Mouse (Mus musculus) brown adipose tissue, adult 24 weeks (tissue): ENCODE measurements around the gene Plpp4. TPM values are rescaled to one million over a fixed set of nuclear protein-coding genes. Genes with fewer than 3 reads are reported as not detected.

Experiments
- H3K27ac ChIP-seq: fragments of 200-500 bp; replicated peaks from 2 replicates; pipeline ENCODE4 v1.5.1; 2012; ENCODE audit warnings: low read depth, mild to moderate bottlenecking, low read length
- H3K4me1 ChIP-seq: fragments of 200-500 bp; 2 replicates; pipeline ENCODE4 v1.6.1; 2012; ENCODE audit warnings: low read length, mixed read lengths; ENCODE audit not compliant: control insufficient read depth, insufficient read depth, insufficient read length
- H3K4me3 ChIP-seq: fragments of 200-500 bp; 2 replicates; pipeline ENCODE4 v1.5.1; 2012; ENCODE audit warnings: low read depth, mild to moderate bottlenecking, low read length, moderate library complexity; ENCODE audit not compliant: insufficient read depth
- polyA plus RNA-seq: library from polyadenylated mRNA; stranded (reverse); fragments of >200 nt; gene quantifications from 2 replicates; pipeline ENCODE4 v1.2.4, GENCODE M21; 2012; ENCODE audit not compliant: missing spikeins, insufficient read depth, insufficient read length

The Plpp4 gene
- polyA plus RNA-seq, 1 experiment = not detected

DNA sequence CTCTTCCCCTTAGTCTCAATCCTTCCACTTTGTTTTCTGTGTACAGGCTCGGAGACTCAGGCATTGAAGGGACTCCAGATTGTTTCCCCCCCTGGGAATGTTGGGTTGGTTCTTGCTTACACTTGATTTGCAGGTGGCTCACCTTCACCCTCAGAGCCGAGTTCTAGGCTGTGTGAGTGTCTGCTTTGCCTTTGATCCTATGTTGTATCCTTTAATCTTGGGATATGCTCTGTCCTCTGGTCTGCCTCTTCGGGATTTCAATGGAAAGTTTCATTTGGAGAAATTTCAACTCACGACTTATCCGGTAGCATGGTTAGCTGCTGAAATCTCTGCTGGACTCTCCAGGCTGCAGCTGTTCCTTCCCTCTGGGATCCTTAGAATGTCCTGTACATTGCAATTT is 17.9 kb downstream of the Plpp4 start:
- H3K4me1 ChIP-seq = no peaks in the 10 kb centered on the region
- no peak overlapping the region for H3K4me3 ChIP-seq
- H3K27ac ChIP-seq = no peak overlapping the region

DNA sequence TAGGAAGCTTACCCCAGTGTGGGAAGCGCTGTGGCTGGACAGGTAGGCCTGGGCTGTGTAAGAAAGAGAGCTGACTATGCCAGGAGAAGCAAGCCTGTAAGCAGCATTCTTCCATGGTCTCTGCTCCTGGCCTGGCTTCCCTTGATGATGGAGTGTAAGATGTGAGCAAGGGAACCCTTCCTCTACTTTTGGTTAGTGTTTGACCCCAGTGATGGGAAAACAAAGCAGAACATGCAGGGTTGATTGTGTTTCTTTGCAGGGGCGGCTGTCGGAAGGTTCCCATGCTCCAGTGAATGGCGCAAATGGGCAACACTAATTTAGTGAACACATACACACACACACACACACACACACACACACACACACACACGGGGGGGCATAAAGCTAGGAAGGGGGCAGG is 20.9 kb downstream of the Plpp4 start:
- no peaks in the 10 kb centered on the region for H3K4me1 ChIP-seq
- H3K27ac ChIP-seq = no peak overlapping the region
- H3K4me3 ChIP-seq = no peak overlapping the region

DNA sequence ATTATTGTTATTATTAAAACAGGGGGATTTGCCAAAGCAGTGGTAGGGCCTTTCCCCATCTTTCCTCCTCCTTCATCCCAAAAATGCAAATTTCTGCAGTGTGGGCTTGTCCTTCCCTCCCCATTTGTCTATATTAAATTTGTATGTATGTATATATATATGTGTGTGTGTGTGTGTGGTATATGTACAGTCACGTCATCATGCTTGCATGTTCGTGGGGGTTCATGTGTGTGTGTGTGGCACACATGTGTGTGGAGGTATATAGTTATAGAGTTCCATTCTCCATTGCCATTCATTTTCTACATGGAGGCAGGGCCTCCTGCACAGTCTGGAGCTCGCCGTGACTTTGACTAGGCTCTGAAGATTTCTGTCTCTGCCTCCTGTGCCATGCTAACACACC is 22.0 kb downstream of the Plpp4 start:
- H3K4me3 ChIP-seq = no peak overlapping the region
- H3K27ac ChIP-seq = no peak overlapping the region
- no peaks in the 10 kb centered on the region for H3K4me1 ChIP-seq

- Histone ChIP-seq H3K4me1 (no peaks in the 10 kb centered on the region), H3K4me3 (no peak overlapping the region), H3K27ac (no peak overlapping the region)
Observed at GRCm38 (mm10) chr7:129279261-129279660, 22.4 kb downstream of the Plpp4 start.

- no peak overlapping the region for H3K27ac ChIP-seq
- no peaks in the 10 kb centered on the region for H3K4me1 ChIP-seq
- no peak overlapping the region for H3K4me3 ChIP-seq
Observed at GRCm38 (mm10) chr7:129281966-129282365, 25.1 kb downstream of the Plpp4 start.

DNA sequence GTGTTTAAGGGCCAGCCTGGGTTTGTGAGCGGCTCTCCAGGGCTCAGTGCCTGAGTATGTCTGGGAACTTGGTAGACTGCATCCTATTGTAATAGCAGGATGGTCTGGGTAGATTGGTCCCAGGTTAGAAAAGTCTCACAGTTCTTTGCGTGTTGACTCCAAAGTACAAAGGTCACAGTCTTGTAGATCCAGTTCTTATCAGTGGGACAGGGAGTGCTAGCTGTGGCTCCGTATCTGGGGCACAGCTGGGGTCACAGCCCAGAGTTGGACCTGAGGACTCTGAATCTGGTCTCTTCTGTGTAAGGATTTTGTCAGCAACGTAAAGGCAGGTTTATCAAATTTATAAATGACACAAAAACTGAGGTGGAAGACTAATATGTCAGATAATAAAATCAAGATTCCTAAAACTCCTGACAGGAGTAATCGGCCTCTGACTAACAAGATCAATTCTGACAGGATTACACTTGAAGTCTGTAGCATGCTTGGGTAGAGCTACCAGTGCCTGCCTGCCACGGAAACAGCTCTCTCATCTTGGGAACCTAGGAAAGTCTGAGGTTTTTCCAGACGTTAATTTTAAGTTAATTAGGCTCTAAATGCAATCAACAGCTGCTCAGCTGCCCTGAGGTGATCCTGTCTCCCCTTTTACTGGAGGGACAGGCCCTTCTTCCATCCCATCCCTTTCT is 28.5 kb downstream of the Plpp4 start:
- H3K27ac ChIP-seq = no peak overlapping the region
- H3K4me1 ChIP-seq = no peaks in the 10 kb centered on the region
- no peak overlapping the region for H3K4me3 ChIP-seq

- H3K27ac ChIP-seq = no peak overlapping the region
- no peaks in the 10 kb centered on the region for H3K4me1 ChIP-seq
- H3K4me3 ChIP-seq = no peak overlapping the region
Observed at GRCm38 (mm10) chr7:129293211-129293610, 36.4 kb downstream of the Plpp4 start.

DNA sequence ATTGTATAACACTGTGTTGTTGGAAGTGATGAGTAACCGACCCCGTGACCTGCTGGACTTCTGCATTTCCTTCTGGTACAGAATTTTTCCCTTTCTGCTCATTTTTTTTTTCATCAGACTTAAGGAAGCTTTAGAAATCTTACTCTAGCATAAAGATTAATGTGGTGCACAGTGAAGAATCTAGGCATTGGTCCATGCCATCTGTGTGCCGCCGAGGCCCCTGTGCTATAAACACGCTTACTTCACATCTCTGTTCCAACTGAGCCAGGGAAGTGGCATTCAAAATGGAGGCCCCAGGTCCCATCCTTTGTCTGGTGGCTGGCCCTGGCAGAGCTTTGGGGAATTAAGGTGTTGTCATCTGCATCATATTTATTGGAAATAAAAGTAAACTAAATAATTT is 44.8 kb downstream of the Plpp4 start:
- Histone ChIP-seq H3K4me1 (no peaks in the 10 kb centered on the region), H3K27ac (no peak overlapping the region), H3K4me3 (no peak overlapping the region)

- Histone ChIP-seq H3K27ac (no peak overlapping the region), H3K4me1 (no peaks in the 10 kb centered on the region), H3K4me3 (no peak overlapping the region)
Observed at GRCm38 (mm10) chr7:129303356-129303755, 46.5 kb downstream of the Plpp4 start.

DNA sequence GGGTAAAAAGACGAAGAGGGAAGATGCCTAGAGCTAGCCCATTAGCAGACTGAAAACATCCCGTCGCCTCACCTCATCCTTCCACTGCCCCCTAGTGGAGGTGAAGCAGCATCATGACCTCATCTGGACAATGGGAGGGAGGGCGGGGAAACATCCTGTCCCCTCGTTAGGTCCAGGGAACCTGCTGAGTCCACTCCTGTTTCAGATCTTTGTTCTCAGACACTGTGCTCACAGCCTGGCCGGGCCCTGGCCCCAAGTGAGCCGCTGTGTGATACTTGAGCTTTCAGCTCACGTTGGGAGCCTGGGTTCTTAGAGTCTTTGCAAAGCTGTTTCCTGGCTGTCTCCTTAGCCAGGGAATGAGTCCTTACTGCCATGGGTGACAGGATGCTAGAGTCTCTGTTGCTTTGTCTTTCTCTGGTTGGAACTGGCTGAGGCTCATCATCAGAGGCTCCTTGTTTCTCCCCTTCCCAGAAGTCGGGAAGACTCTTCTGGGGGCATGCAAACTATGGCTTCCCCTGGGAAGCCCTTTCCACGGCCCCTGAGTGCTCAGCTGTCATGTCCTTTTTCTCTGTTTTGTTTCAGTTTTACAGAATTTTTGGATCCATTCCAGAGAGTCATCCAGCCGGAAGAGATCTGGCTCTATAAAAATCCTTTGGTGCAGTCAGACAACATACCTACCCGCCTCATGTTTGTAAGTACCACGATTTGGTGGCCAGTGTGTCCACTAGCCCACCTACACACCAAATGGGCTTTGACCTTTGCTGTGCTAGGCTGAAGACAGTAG is 50.4 kb downstream of the Plpp4 start:
- no peak overlapping the region for H3K27ac ChIP-seq

DNA sequence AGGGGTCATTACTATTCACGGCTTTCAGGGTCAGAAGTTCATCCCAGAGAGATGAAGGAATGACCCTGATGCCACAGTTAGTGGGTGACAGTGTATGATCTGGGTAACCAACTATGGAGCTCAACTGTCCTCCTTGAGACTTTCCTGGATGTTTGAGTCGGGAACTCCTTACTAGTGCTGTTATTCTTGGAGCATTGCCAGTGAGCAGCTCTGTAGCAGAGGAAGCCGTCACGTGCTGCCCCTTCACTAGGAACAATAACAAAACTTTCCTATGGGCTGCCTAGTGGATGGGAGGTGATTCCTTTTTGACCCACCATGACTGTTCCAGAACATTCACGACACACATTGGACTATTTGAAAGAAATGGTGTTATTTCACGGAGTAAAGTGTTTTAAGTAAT is 51.8 kb downstream of the Plpp4 start:
- Histone ChIP-seq H3K27ac (no peak overlapping the region), H3K4me1 (no peaks in the 10 kb centered on the region), H3K4me3 (no peak overlapping the region)

More for the DNA sequence above, 50.4 kb downstream of the Plpp4 start:
- Histone ChIP-seq H3K4me3 (no peak overlapping the region), H3K4me1 (no peaks in the 10 kb centered on the region)

GRCm38 (mm10) chr7:129312521-129312920 is 55.7 kb downstream of the Plpp4 start:
- no peak overlapping the region for H3K4me3 ChIP-seq
- no peak overlapping the region for H3K27ac ChIP-seq
- H3K4me1 ChIP-seq = no peaks in the 10 kb centered on the region

DNA sequence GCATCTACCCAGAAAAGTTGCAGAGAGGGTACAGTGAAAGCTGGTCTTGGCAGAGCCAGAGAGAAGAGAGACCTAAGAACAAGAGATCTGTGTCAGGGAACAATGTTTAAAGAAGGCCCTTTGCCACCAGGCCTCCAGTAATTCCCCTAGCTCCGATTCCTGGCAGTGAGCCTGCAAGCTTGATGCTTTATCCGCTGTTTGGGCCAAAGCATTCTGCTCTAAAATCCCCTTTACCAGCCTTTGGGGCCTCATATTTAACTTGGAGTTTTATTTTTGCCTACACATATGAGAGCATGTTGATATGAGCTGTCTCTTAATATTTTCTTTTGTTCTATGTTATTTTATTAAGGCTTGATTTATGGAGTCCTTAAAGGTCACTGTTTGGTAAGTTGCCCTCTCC is 57.1 kb downstream of the Plpp4 start:
- Histone ChIP-seq H3K27ac (no peak overlapping the region), H3K4me1 (no peaks in the 10 kb centered on the region), H3K4me3 (no peak overlapping the region)

GRCm38 (mm10) chr7:129340096-129340495 is 83.3 kb downstream of the Plpp4 start:
- Histone ChIP-seq H3K4me3 (no peak overlapping the region), H3K4me1 (no peaks in the 10 kb centered on the region), H3K27ac (no peak overlapping the region)

GRCm38 (mm10) chr7:129355561-129355960 is 98.7 kb downstream of the Plpp4 start:
- Histone ChIP-seq H3K4me3 (no peak overlapping the region), H3K27ac (no peak overlapping the region), H3K4me1 (no peaks in the 10 kb centered on the region)

- Histone ChIP-seq H3K4me3 (no peak overlapping the region), H3K4me1 (no peaks in the 10 kb centered on the region), H3K27ac (no peak overlapping the region)
Observed at GRCm38 (mm10) chr7:129375306-129375705, 118.5 kb downstream of the Plpp4 start.
